Mouse (Mus musculus): ENCODE measurements around the gene Zfp472.

DNA sequence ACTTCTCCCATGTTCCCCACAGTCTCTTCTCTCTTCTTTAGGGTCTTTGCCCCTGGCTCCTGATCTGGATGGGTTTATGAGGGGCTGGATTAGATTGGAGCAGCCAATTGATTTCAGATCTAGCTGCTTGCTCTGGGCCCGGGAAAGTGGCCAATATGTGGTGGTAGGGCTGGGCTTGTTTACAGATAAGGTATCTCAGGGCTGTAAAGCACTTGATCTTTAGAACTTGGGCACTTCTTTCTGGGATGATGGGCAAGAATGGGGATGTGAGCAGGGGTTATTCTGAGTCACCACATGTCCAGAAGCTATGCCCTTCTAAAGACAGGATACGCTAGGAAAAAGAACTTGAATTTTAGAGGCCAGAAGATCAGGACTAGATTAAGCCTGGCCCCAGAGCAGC lies 46.5 kb upstream of the Zfp472 start:
- TF ChIP-seq POLR2A (IDR thresholded peaks at IDR 0.05; ENCODE audit: low read depth, low read length) (no peak), CTCF (conservative IDR thresholded peaks at IDR 0.05; ENCODE audit: insufficient read depth, insufficient read length, low read depth, low read length) (no peak)

Data from kidney, adult 2 months (tissue).